Mouse (Mus musculus) kidney, postnatal 25 days (tissue): ENCODE data around the gene Mpig6b.
"Not testable (repeated sequence)": the region's sequence is repeated elsewhere in the genome, so short reads cannot be mapped to it uniquely, and the experiment has no call there.

Source experiments
- DNase-seq, 2 experiments: peaks; one replicate each; pipeline ENCODE4 v3.0.0; 2021; ENCODE audit warnings: mixed read lengths in 2 of 2

The Mpig6b gene

GRCm38 (mm10) chr17:35034896-35035295 is 31.1 kb downstream of the Mpig6b start:
- DNase-seq: peak in 1 of 2 experiments; percentile 13

- DNase-seq: not testable (repeated sequence)
Measured at GRCm38 (mm10) chr17:35033703-35034102, 32.3 kb downstream of the Mpig6b start.

- DNase-seq: no peak
Measured at GRCm38 (mm10) chr17:35032323-35032870, 33.6 kb downstream of the Mpig6b start.

GRCm38 (mm10) chr17:35031880-35032279 is 34.1 kb downstream of the Mpig6b start:
- no peak for DNase-seq

DNA sequence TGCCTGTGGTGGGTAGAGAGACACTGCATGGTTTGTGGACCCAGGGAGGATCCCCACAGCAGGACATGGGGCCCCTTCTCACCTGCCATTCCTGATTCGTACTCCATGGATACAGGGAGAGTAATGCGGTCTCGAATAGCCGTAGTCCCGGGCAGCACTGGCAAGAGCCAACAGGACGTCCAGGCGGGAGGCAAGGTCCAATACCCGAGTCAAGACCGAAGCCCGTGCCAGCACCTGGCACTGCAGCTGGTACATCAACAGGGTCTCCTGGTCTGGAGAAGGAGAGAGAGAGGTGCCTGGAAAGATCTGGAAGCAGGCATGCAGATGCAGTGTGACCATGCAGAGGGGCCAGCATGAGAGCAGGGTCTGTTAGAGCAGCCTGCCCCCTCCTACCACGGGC is 34.7 kb downstream of the Mpig6b start:
- DNase-seq: no peak

- peak; percentile 29 to 39 for DNase-seq
Measured at GRCm38 (mm10) chr17:35029691-35030532, 36.1 kb downstream of the Mpig6b start.

GRCm38 (mm10) chr17:35028315-35028714 is 37.7 kb downstream of the Mpig6b start:
- peak in 1 of 2 experiments; percentile 23 for DNase-seq

DNA sequence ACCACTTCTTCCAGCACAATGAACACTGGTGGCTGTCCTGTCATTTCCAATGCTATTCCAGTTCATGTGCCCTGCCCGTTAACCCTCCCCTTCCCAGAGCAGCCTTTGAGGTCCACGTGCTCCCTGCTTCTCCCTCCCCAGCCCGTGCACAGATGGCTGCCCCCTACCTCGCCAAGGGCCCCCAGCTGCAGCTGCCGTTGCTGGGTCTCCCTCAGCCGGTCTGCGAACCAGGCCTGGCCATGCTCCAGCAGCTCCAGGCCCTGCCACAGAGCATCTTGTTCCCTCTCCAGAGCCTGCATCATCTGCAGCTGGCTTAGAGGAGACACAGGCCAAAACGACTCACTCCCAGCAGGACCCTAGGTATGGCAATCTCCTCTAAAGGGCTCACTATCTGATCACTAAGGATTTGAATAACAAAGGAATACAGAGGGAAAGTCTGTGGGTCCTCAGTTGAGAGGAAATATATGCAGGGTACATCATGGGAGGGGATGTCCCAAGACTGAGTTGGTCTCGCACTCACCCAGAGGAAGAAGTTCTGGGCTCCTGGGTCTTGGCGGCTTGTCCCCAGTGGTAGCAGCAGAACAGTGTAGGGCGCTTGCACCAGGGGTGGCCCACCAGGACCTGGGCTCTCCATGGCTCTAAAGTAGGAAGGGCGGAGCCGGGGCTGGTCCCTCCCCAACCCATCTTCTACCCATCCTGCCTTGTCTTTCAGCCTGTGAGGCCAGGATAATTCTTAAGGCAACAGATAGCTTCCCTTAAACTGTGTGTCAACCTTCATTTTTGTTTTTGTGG is 38.5 kb downstream of the Mpig6b start, which contains the start of gene Sapcd1:
TSS of gene Sapcd1 (minus strand) at position 740 of the 792 bp plus-strand sequence.
- DNase-seq: peak in 1 of 2 experiments; percentile 33

DNA sequence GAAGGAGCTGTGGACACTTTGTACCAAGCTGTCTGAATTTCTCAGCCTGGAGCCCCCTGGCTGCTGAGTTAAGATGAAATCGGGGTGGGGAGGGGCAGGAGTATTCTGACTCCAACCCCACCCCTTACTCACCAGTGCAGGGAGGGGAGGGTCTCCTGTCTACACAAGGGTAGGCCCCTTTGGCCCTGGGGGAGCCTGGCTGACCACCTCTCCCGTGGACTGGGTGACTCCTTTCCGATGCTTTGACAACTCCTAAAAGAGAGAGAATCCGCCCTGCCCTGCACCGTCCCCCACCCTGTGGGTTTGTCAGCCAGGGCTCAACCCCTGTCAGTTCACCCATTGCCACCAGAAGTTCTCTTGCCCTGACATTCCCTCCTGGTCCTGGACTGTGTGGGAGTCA is 39.8 kb downstream of the Mpig6b start:
- peak in 1 of 2 experiments; percentile 24 for DNase-seq

DNA sequence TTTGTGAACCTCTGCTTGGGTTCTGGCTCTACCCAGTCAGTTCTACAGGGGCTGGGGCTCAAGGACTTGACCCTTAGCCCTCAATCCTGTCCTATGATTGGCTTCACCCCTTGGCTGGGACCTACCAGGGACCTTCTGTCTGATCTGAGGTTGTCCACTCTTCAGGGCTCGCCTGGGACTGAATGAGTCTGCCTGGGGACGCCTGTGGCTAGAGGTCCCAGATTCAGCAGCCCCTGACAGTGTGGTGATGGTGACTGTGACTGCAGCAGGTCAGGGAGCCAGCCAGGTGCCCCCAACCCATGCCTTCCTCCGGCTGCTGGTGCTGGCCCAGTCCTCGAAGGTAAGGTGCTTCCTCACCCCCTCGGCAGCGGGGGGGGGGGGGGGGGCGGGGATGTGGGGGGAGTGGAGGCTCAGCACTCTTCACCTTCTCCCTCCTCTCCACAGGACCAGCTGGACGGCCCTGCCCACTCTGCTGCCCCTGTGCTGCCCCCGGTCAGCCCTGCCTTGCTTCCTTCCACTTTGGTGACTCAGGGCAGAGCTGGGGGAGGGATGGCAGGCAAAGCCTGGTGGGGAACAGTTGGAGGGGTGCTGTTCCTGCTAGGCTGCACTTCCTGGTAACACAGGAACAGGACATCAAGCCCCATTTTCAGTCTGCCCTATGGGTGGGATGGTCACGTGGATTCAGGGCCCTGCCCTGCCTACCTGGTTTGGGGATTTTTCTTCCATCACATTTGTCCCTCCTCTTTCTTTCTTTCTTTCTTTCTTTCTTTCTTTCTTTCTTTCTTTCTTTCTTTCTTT is 41.1 kb downstream of the Mpig6b start:
- DNase-seq: peak in 1 of 2 experiments; percentile 41

- peak in 1 of 2 experiments; percentile 29 for DNase-seq
Measured at GRCm38 (mm10) chr17:35024261-35024660, 41.7 kb downstream of the Mpig6b start.

- DNase-seq: peak in 1 of 2 experiments; percentile 32
Measured at GRCm38 (mm10) chr17:35023756-35024155, 42.2 kb downstream of the Mpig6b start.

- DNase-seq: no peak
Measured at GRCm38 (mm10) chr17:35023221-35023620, 42.8 kb downstream of the Mpig6b start.

GRCm38 (mm10) chr17:35022541-35023060 is 43.4 kb downstream of the Mpig6b start:
- DNase-seq: peak in 1 of 2 experiments; percentile 13

DNA sequence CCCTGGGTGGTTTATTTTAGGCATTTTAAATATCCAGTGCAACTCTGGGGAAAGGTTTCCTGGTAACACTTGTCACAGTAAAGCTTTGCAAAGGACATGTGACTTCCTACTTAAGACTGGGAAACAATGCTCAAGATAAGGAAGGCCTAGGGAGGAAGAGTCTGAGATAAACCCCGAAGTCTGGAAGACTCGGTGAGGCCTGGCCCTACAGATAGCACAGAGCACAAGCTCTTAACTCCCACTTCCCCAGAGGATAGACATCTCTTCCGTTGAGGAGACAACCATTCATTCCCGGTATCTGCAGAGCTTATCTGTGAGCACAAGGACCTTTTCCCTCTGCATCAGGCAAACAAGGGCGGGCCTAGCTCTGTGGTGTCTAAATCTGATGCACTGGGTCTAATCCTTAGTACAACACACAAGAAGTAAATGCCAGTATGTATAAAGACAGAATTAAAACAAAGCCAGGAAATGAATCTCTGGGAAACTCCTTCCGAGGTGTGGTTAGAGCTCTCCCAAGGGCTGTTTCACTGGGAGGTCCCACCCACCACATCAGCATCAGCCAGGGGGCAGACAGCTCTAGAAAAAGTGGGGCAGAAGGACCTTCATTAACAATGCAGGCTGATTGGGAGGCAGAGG is 44.0 kb downstream of the Mpig6b start:
- DNase-seq: peak in 1 of 2 experiments; percentile 38

- DNase-seq: peak; percentile 88 to 95
Measured at GRCm38 (mm10) chr17:35021163-35021808, 44.7 kb downstream of the Mpig6b start.

DNA sequence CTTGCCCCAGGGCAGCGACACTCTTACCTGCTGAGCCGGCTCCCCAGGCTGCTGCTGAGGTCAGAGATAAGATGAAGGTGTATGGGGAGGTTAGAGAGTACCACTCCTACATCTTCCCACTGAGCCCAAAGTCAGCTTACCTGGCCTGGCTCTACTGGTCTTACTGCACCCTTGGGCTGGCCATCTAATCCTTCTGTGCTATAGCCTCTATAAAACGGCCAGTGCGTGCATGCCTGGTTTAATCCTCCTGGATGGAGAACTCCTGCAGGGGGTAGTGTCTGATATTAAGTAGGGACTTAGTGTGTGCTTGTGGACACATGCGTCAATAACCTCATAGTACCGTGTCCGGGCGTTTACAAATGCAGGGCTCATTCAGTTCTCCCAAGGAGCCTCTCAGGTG is 45.4 kb downstream of the Mpig6b start:
- peak in 1 of 2 experiments; percentile 26 for DNase-seq

GRCm38 (mm10) chr17:35019894-35020293 is 46.1 kb downstream of the Mpig6b start:
- DNase-seq: peak in 1 of 2 experiments; percentile 30

DNA sequence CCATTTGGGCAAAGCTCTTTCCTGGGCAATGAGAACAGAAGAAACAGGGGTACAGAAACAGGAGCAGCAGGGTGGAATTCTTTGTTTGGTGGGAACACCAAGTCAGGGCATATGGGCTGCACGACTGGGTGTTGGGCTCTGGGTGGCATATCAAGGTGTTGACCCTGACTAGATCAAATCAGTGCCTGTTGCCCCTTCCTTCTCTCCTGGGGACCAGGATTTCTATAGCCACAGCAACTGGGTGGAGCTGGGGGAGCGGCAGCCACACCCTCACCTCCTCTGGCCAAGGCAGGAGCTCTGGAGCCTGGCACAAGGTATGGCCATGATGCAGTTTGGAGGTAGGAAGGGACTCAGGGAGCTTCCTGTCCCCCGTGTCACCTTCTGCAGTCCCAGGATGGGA is 47.8 kb downstream of the Mpig6b start:
- DNase-seq: no peak

DNA sequence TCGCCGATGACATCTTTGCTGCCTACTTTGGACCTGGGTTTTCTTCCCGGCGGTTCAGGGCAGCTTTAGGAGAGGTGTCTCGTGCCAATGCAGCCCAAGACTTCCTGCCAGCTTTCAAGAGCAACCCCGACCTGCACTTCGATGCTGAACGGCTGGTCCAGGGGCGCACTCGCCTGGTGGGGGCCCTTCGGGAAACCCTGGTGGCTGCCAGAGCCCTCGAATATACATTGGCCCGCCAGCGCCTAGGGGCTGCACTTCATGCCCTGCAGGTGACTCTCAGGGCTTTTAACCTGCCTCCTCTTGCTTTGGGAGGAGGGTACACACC is 48.3 kb downstream of the Mpig6b start:
- DNase-seq: no peak
